Mouse (Mus musculus) MEL (cell line): Measurements from ENCODE around the gene Raph1. TPM values are rescaled to one million over a fixed set of nuclear protein-coding genes. Genes with fewer than 3 reads are reported as not detected.

ENCODE experiments used
- DNase-seq: peaks from one replicate; pipeline ENCODE4 v3.0.0; 2011; ENCODE audit warnings: low read depth, low spot score
- H3K27ac ChIP-seq: 2 replicates; pipeline ENCODE4 v1.5.1; 2012; ENCODE audit warnings: low read depth, mild to moderate bottlenecking, control low read depth, low read length, moderate library complexity; ENCODE audit not compliant: control insufficient read depth
- H3K27me3 ChIP-seq, 2 experiments: fragments of 150-350 bp in 1 of 2; sonication (generic) in 1 of 2; 2 replicates each; pipeline ENCODE4 v1.6.1; 2012; ENCODE audit warnings: low read length in 2 of 2, mild to moderate bottlenecking in 2 of 2, improper control_type of control experiment in 1 of 2, moderate library complexity in 1 of 2; ENCODE audit not compliant: insufficient read depth in 2 of 2, control insufficient read depth in 1 of 2
- H3K36me3 ChIP-seq, 2 experiments: 2 replicates each; pipeline ENCODE4 v1.6.1; 2012 to 2014; ENCODE audit warnings: low read length in 2 of 2, improper control_type of control experiment in 1 of 2, inconsistent platforms in 1 of 2, mild to moderate bottlenecking in 1 of 2; ENCODE audit not compliant: insufficient read depth in 2 of 2, control insufficient read depth in 1 of 2
- H3K4me1 ChIP-seq, 2 experiments: fragments of 150-350 bp in 1 of 2; sonication (generic) in 1 of 2; 2 replicates each; pipeline ENCODE4 v1.6.1; 2012; ENCODE audit warnings: low read length in 2 of 2, improper control_type of control experiment in 1 of 2, mild to moderate bottlenecking in 1 of 2; ENCODE audit not compliant: insufficient read depth in 2 of 2, control insufficient read depth in 1 of 2
- H3K4me3 ChIP-seq, 2 experiments: fragments of 150-350 bp in 1 of 2; sonication (generic) in 1 of 2; 2 replicates each; pipeline ENCODE4 v1.5.1; 2012; ENCODE audit warnings: low read depth in 2 of 2, low read length in 2 of 2, mild to moderate bottlenecking in 2 of 2, moderate library complexity in 2 of 2, control low read depth in 1 of 2, improper control_type of control experiment in 1 of 2; ENCODE audit not compliant: control insufficient read depth in 1 of 2, insufficient read depth in 1 of 2
- H3K79me2 ChIP-seq: 2 replicates; pipeline ENCODE4 v1.6.1; 2012; ENCODE audit warnings: mild to moderate bottlenecking, low read length, moderate library complexity; ENCODE audit not compliant: control insufficient read depth, poor library complexity, insufficient read depth
- H3K9ac ChIP-seq: 2 replicates; pipeline ENCODE4 v1.6.1; 2012; ENCODE audit warnings: low read depth, mild to moderate bottlenecking, control low read depth, low read length, moderate library complexity; ENCODE audit not compliant: control insufficient read depth, poor library complexity, severe bottlenecking
- H3K9me3 ChIP-seq: fragments of 150-350 bp; sonication (generic); replicated peaks from 2 replicates; pipeline ENCODE4 v1.6.1; 2012; ENCODE audit warnings: mild to moderate bottlenecking, low read length, improper control_type of control experiment, moderate library complexity; ENCODE audit not compliant: insufficient read depth
- CHD2 ChIP-seq: IDR thresholded peaks from 2 replicates; pipeline ENCODE4 v1.6.1; 2011; ENCODE audit warnings: low read length, improper control_type of control experiment
- CTCF ChIP-seq, 3 experiments: IDR thresholded peaks in 2 of 3; conservative IDR thresholded peaks in 1 of 3; 2 replicates each; pipeline ENCODE4 v1.5.1; 2011 to 2012; ENCODE audit warnings: low read length in 3 of 3, low read depth in 2 of 3, mild to moderate bottlenecking in 2 of 3, improper control_type of control experiment in 1 of 3, inconsistent platforms in 1 of 3, mixed read lengths in 1 of 3, moderate library complexity in 1 of 3; ENCODE audit not compliant: control insufficient read depth in 1 of 3, insufficient read depth in 1 of 3, poor library complexity in 1 of 3, severe bottlenecking in 1 of 3
- E2F4 ChIP-seq: IDR thresholded peaks from 2 replicates; pipeline ENCODE4 v1.6.1; 2011; ENCODE audit warnings: low read depth, low read length, improper control_type of control experiment, borderline replicate concordance
- ELF1 ChIP-seq: IDR thresholded peaks from 2 replicates; pipeline ENCODE4 v1.6.1; 2014; ENCODE audit warnings: low read depth, mild to moderate bottlenecking, inconsistent platforms, low read length, improper control_type of control experiment, moderate library complexity
- EP300 ChIP-seq, 2 experiments: IDR thresholded peaks; 2 replicates each; pipeline ENCODE4 v1.6.1; 2011; ENCODE audit warnings: improper control_type of control experiment in 2 of 2, low read length in 2 of 2, low read depth in 1 of 2, mild to moderate bottlenecking in 1 of 2
- ETS1 ChIP-seq: IDR thresholded peaks from 2 replicates; pipeline ENCODE4 v1.6.1; 2012; ENCODE audit warnings: low read depth, mild to moderate bottlenecking, inconsistent platforms, low read length, improper control_type of control experiment, moderate library complexity
- GATA1 ChIP-seq: IDR thresholded peaks from 2 replicates; pipeline ENCODE4 v1.6.1; 2011; ENCODE audit warnings: low read depth, low read length, improper control_type of control experiment
- HCFC1 ChIP-seq: IDR thresholded peaks from 2 replicates; pipeline ENCODE4 v1.6.1; 2012; ENCODE audit warnings: low read depth, mild to moderate bottlenecking, inconsistent platforms, low read length, improper control_type of control experiment, moderate library complexity
- MAX ChIP-seq: IDR thresholded peaks from 2 replicates; pipeline ENCODE4 v1.6.1; 2011; ENCODE audit warnings: low read length, improper control_type of control experiment
- MEF2A ChIP-seq: IDR thresholded peaks from 2 replicates; pipeline ENCODE4 v1.6.1; 2014; ENCODE audit warnings: low read depth, mild to moderate bottlenecking, inconsistent platforms, low read length, improper control_type of control experiment; ENCODE audit not compliant: poor library complexity, insufficient replicate concordance, severe bottlenecking; ENCODE audit errors: extremely low read depth
- MYB ChIP-seq: IDR thresholded peaks from 2 replicates; pipeline ENCODE4 v1.6.1; 2011; ENCODE audit warnings: mild to moderate bottlenecking, low read depth, low read length, improper control_type of control experiment
- NRF1 ChIP-seq: IDR thresholded peaks from 2 replicates; pipeline ENCODE4 v1.6.1; 2014; ENCODE audit warnings: low read depth, mild to moderate bottlenecking, inconsistent platforms, low read length, improper control_type of control experiment, moderate library complexity; ENCODE audit not compliant: poor library complexity, insufficient read depth, severe bottlenecking
- POLR2AphosphoS2 ChIP-seq: IDR thresholded peaks from 2 replicates; pipeline ENCODE4 v1.6.1; 2011; ENCODE audit warnings: low read length, improper control_type of control experiment
- POLR2AphosphoS5 ChIP-seq: IDR thresholded peaks from 2 replicates; pipeline ENCODE4 v1.6.1; 2012; ENCODE audit warnings: low read depth, borderline replicate concordance, mild to moderate bottlenecking, inconsistent platforms, low read length, moderate library complexity, mixed read lengths
- RCOR1 ChIP-seq: IDR thresholded peaks from 2 replicates; pipeline ENCODE4 v1.6.1; 2012; ENCODE audit warnings: low read depth, mild to moderate bottlenecking, inconsistent platforms, low read length, improper control_type of control experiment
- SIN3A ChIP-seq: IDR thresholded peaks from 2 replicates; pipeline ENCODE4 v1.6.1; 2012; ENCODE audit warnings: low read length, improper control_type of control experiment, inconsistent platforms
- TAL1 ChIP-seq: IDR thresholded peaks from 2 replicates; pipeline ENCODE4 v1.6.1; 2012; ENCODE audit warnings: mild to moderate bottlenecking, inconsistent platforms, low read length, moderate library complexity, mixed read lengths
- TBP ChIP-seq: IDR thresholded peaks from 2 replicates; pipeline ENCODE4 v1.8.0; 2011; ENCODE audit warnings: low read depth, low read length, improper control_type of control experiment
- USF1 ChIP-seq: IDR thresholded peaks from 2 replicates; pipeline ENCODE4 v1.6.1; 2014; ENCODE audit warnings: low read depth, mild to moderate bottlenecking, inconsistent platforms, low read length, improper control_type of control experiment, moderate library complexity
- ZC3H11A ChIP-seq: IDR thresholded peaks from 2 replicates; pipeline ENCODE4 v1.6.1; 2012; ENCODE audit warnings: low read depth, mild to moderate bottlenecking, inconsistent platforms, low read length, improper control_type of control experiment
- ZKSCAN1 ChIP-seq: IDR thresholded peaks from 2 replicates; pipeline ENCODE4 v1.6.1; 2012; ENCODE audit warnings: low read depth, mild to moderate bottlenecking, inconsistent platforms, low read length, improper control_type of control experiment, moderate library complexity
- ZMIZ1 ChIP-seq: IDR thresholded peaks from 2 replicates; pipeline ENCODE4 v1.6.1; 2012; ENCODE audit warnings: low read depth, mild to moderate bottlenecking, inconsistent platforms, low read length, improper control_type of control experiment, moderate library complexity
- polyA plus RNA-seq, 2 experiments: library from polyadenylated mRNA; stranded (reverse) in 1 of 2; unstranded in 1 of 2; fragments of >175 nt in 1 of 2; fragments of >200 nt in 1 of 2; gene quantifications; 2 replicates each; pipeline versions ENCODE4 v1.2.1 to v1.2.4; 2012; ENCODE audit warnings: low replicate concordance in 2 of 2, low read depth in 1 of 2; ENCODE audit not compliant: insufficient read length in 2 of 2, insufficient read depth in 1 of 2, missing spikeins in 1 of 2
- total RNA-seq: library from RNA; depleted of rRNA; stranded (reverse); fragments of 300-350 nt; gene quantifications from 2 replicates; pipeline ENCODE4 v1.2.3, GENCODE M21; 2012

The Raph1 gene
- total and polyA plus RNA-seq, 3 experiments: 0.42 to 0.67 TPM; not detected in 1

DNA sequence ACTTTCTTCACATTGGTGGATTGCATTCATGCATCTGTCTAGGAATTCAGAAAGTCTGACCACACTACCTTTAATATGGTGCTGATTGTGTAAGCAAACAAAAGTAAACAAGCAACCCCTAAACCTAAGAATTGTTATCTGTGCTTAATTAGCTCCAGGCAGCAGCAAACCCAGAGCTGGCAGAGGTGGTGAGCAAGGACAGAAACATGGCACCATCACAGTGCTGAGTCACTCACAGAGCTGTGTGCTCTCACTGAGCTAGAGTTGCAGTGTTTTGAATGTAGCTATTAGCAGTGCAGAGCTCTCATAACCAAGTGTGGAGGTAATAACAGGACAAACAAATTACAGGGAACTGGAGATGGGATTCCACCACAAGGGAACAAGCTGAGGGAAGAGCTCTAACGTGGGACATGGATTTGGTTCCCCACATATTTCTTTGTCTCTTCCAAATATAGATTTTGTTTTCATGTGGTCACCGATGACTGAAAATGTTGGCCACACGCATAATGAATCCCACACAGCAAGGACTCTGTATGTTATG is 37.6 kb upstream of the Raph1 start:
- Histone ChIP-seq H3K9me3 (no peaks in the 10 kb centered on the region), H3K36me3 (no peaks in the 10 kb centered on the region), H3K4me3 (no peak overlapping the region), H3K79me2 (no peaks in the 10 kb centered on the region), H3K27ac (no peak overlapping the region), H3K4me1 (no peaks in the 10 kb centered on the region), H3K27me3 (peaks cover 0 to 3% of the 10 kb centered on the region in 2 experiments; a peak in 2 of 4 replicates), H3K9ac (no peak overlapping the region)
- TF ChIP-seq USF1 (no peak), HCFC1 (no peak), MAX (no peak), ZC3H11A (no peak), SIN3A (no peak), EP300 (IDR thresholded peaks at IDR 0.05; ENCODE audit: low read depth in 1 of 2, low read length in 2 of 2) (no peak), TBP (no peak), RCOR1 (no peak), MYB (no peak), CHD2 (no peak)
- DNase-seq: no peak

DNA sequence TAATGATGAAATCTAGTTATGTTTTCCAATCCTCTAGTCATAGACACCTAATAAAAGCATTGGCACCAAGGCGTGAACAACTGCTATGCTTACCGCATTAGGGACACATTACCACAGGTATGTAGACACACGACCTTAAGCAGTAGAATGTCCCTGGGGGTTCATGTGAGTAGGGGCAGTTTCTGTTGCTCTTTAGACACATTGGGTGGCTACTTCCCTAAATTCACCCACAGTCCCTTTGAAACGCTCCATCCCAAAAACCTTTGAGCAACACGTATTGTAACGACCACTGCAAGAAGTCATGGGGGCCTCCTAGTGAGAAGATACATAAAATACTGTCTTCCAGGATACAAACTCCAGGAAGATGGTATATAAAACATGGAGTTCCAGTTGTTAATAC is 33.8 kb upstream of the Raph1 start:
- no peak for DNase-seq
- no peak overlapping the region for H3K9ac ChIP-seq
- no peak overlapping the region for H3K27ac ChIP-seq
- H3K79me2 ChIP-seq: no peaks in the 10 kb centered on the region
- no peaks in the 10 kb centered on the region for H3K4me1 ChIP-seq
- no peak overlapping the region for H3K4me3 ChIP-seq
- no peaks in the 10 kb centered on the region for H3K9me3 ChIP-seq
- TF ChIP-seq POLR2AphosphoS2: no peak
- no peak for TF ChIP-seq MAX
- no peak for TF ChIP-seq NRF1
- no peak for TF ChIP-seq CTCF (IDR thresholded peaks at IDR 0.05 in 2 of 3, conservative IDR thresholded peaks at IDR 0.05 in 1 of 3; ENCODE audit: control insufficient read depth in 1 of 3, insufficient read depth in 1 of 3, low read depth in 2 of 3, low read length in 3 of 3, poor library complexity in 1 of 3, severe bottlenecking in 1 of 3)
- no peak for TF ChIP-seq TBP
- TF ChIP-seq ETS1: no peak
- no peak for TF ChIP-seq SIN3A
- no peak for TF ChIP-seq TAL1
- no peak for TF ChIP-seq ZC3H11A
- no peak for TF ChIP-seq CHD2
- no peak for TF ChIP-seq ZKSCAN1
- no peak for TF ChIP-seq ZMIZ1
- no peak for TF ChIP-seq MYB
- TF ChIP-seq ELF1: no peak
- no peak for TF ChIP-seq POLR2AphosphoS5
- TF ChIP-seq MEF2A: no peak
- TF ChIP-seq GATA1: no peak
- TF ChIP-seq E2F4: no peak
- H3K36me3 ChIP-seq: no peaks in the 10 kb centered on the region
- peaks cover 0 to 3% of the 10 kb centered on the region in 2 experiments; a peak in 2 of 4 replicates for H3K27me3 ChIP-seq
